Mouse (Mus musculus) small intestine, adult 2 months (tissue): ENCODE measurements at regions not wholly inside any gene's neighbourhood (a gene's known extent, or its start where the extent isn't known, plus 50 kb on each side); places are given as distances from the start of the nearest gene placed in this dataset.

Source experiments
- CTCF ChIP-seq: fragments of 200-500 bp; IDR thresholded peaks from 2 replicates; pipeline ENCODE4 v1.5.1; 2012; ENCODE audit warnings: low read depth, mild to moderate bottlenecking, control low read depth, inconsistent platforms, low read length, moderate library complexity, mixed read lengths; ENCODE audit not compliant: insufficient replicate concordance, insufficient read length; ENCODE audit errors: extremely low read depth
- POLR2A ChIP-seq: fragments of 200-500 bp; IDR thresholded peaks from 2 replicates; pipeline ENCODE4 v1.6.1; 2012; ENCODE audit warnings: low read depth, mild to moderate bottlenecking, control low read depth, inconsistent platforms, low read length, moderate library complexity

- TF ChIP-seq CTCF (no peak), POLR2A (no peak)
These were observed 92.3 kb downstream of the Cstad start for GRCm38 (mm10) chr2:30687121-30687551.
